Mouse (Mus musculus): ENCODE results near the gene Dlx5. TPM values are rescaled to one million over a fixed set of nuclear protein-coding genes. Genes with fewer than 3 reads are reported as not detected.

Gene Dlx5
- polyA plus RNA-seq, 1 experiment: not detected

GRCm38 (mm10) chr6:6909586-6909985 is 27.7 kb upstream of the Dlx5 start:
- TF ChIP-seq CTCF (IDR thresholded peaks at IDR 0.05; ENCODE audit: borderline replicate concordance, insufficient read depth, low read depth, low read length) (no peak), POLR2A (IDR thresholded peaks at IDR 0.05; ENCODE audit: borderline replicate concordance, insufficient read depth, low read length) (no peak)
- Histone ChIP-seq H3K4me1 (ENCODE audit: control insufficient read depth, insufficient read depth, low read length) (no peaks in the 10 kb centered on the region), H3K27me3 (ENCODE audit: control insufficient read depth, insufficient read depth, low read length) (no peaks in the 10 kb centered on the region), H3K27ac (ENCODE audit: insufficient read depth, low read length) (no peak overlapping the region), H3K4me3 (replicated peaks; ENCODE audit: insufficient read depth, low read depth, low read length) (no peak overlapping the region)
- WGBS: 17% methylated on average over 8 of the region's 8 CpGs
- no peak for DNase-seq

- no peaks in the 10 kb centered on the region for H3K27me3 ChIP-seq (ENCODE audit: control insufficient read depth, insufficient read depth, low read length)
- 61% methylated on average over 6 of the region's 6 CpGs for WGBS
- H3K4me3 ChIP-seq (replicated peaks; ENCODE audit: insufficient read depth, low read depth, low read length): no peak overlapping the region
- TF ChIP-seq CTCF (IDR thresholded peaks at IDR 0.05; ENCODE audit: borderline replicate concordance, insufficient read depth, low read depth, low read length): no peak
- TF ChIP-seq POLR2A (IDR thresholded peaks at IDR 0.05; ENCODE audit: borderline replicate concordance, insufficient read depth, low read length): no peak
- H3K27ac ChIP-seq (ENCODE audit: insufficient read depth, low read length): no peak overlapping the region
- no peak for DNase-seq
- no peaks in the 10 kb centered on the region for H3K4me1 ChIP-seq (ENCODE audit: control insufficient read depth, insufficient read depth, low read length)
Measured at GRCm38 (mm10) chr6:6890047-6890446, 8.2 kb upstream of the Dlx5 start.

GRCm38 (mm10) chr6:6886225-6886624 is 4.3 kb upstream of the Dlx5 start:
- Histone ChIP-seq H3K4me3 (replicated peaks; ENCODE audit: insufficient read depth, low read depth, low read length) (no peak overlapping the region), H3K27me3 (ENCODE audit: control insufficient read depth, insufficient read depth, low read length) (peaks cover 1% of the 10 kb centered on the region; the same call in 1 of the 2 replicates), H3K4me1 (ENCODE audit: control insufficient read depth, insufficient read depth, low read length) (no peaks in the 10 kb centered on the region), H3K27ac (ENCODE audit: insufficient read depth, low read length) (no peak overlapping the region)
- TF ChIP-seq CTCF (IDR thresholded peaks at IDR 0.05; ENCODE audit: borderline replicate concordance, insufficient read depth, low read depth, low read length) (no peak), POLR2A (IDR thresholded peaks at IDR 0.05; ENCODE audit: borderline replicate concordance, insufficient read depth, low read length) (no peak)
- 86% methylated on average over 3 of the region's 3 CpGs for WGBS
- DNase-seq: no peak

GRCm38 (mm10) chr6:6884897-6885296 is 3.0 kb upstream of the Dlx5 start:
- TF ChIP-seq CTCF (IDR thresholded peaks at IDR 0.05; ENCODE audit: borderline replicate concordance, insufficient read depth, low read depth, low read length): peak; percentile 69
- TF ChIP-seq POLR2A (IDR thresholded peaks at IDR 0.05; ENCODE audit: borderline replicate concordance, insufficient read depth, low read length): no peak
- H3K27me3 ChIP-seq (ENCODE audit: control insufficient read depth, insufficient read depth, low read length): peaks cover 4% of the 10 kb centered on the region; the same call in 1 of the 2 replicates
- H3K4me3 ChIP-seq (replicated peaks; ENCODE audit: insufficient read depth, low read depth, low read length): no peak overlapping the region
- peak in 1 of 2 experiments; percentile 29 for DNase-seq
- WGBS: 10% methylated on average over 12 of the region's 12 CpGs
- H3K27ac ChIP-seq (ENCODE audit: insufficient read depth, low read length): no peak overlapping the region
- no peaks in the 10 kb centered on the region for H3K4me1 ChIP-seq (ENCODE audit: control insufficient read depth, insufficient read depth, low read length)

- 23% methylated on average over 10 of the region's 11 CpGs for WGBS
- H3K27me3 ChIP-seq (ENCODE audit: control insufficient read depth, insufficient read depth, low read length): peaks cover 9% of the 10 kb centered on the region; the same call in 1 of the 2 replicates
- no peak for TF ChIP-seq POLR2A (IDR thresholded peaks at IDR 0.05; ENCODE audit: borderline replicate concordance, insufficient read depth, low read length)
- TF ChIP-seq CTCF (IDR thresholded peaks at IDR 0.05; ENCODE audit: borderline replicate concordance, insufficient read depth, low read depth, low read length): no peak
Measured at GRCm38 (mm10) chr6:6882266-6882797, 447 bp upstream of the Dlx5 start.

GRCm38 (mm10) chr6:6881115-6881637 is 709 bp downstream of the Dlx5 start:
- WGBS: 2% methylated on average over 30 of the region's 30 CpGs
- no peak for DNase-seq
- peaks cover 9% of the 10 kb centered on the region; the same call in 1 of the 2 replicates for H3K27me3 ChIP-seq (ENCODE audit: control insufficient read depth, insufficient read depth, low read length)
- no peak overlapping the region for H3K27ac ChIP-seq (ENCODE audit: insufficient read depth, low read length)
- TF ChIP-seq POLR2A (IDR thresholded peaks at IDR 0.05; ENCODE audit: borderline replicate concordance, insufficient read depth, low read length): no peak
- no peak for TF ChIP-seq CTCF (IDR thresholded peaks at IDR 0.05; ENCODE audit: borderline replicate concordance, insufficient read depth, low read depth, low read length)
- H3K4me1 ChIP-seq (ENCODE audit: control insufficient read depth, insufficient read depth, low read length): no peaks in the 10 kb centered on the region
- no peak overlapping the region for H3K4me3 ChIP-seq (replicated peaks; ENCODE audit: insufficient read depth, low read depth, low read length)

More at GRCm38 (mm10) chr6:6882266-6882797, 447 bp upstream of the Dlx5 start:
- Histone ChIP-seq H3K4me1 (ENCODE audit: control insufficient read depth, insufficient read depth, low read length) (no peaks in the 10 kb centered on the region), H3K27ac (ENCODE audit: insufficient read depth, low read length) (no peak overlapping the region), H3K4me3 (replicated peaks; ENCODE audit: insufficient read depth, low read depth, low read length) (no peak overlapping the region)
- no peak for DNase-seq

- TF ChIP-seq CTCF (IDR thresholded peaks at IDR 0.05; ENCODE audit: borderline replicate concordance, insufficient read depth, low read depth, low read length) (no peak), POLR2A (IDR thresholded peaks at IDR 0.05; ENCODE audit: borderline replicate concordance, insufficient read depth, low read length) (no peak)
- H3K4me1 ChIP-seq (ENCODE audit: control insufficient read depth, insufficient read depth, low read length): no peaks in the 10 kb centered on the region
- no peak overlapping the region for H3K4me3 ChIP-seq (replicated peaks; ENCODE audit: insufficient read depth, low read depth, low read length)
- no peak overlapping the region for H3K27ac ChIP-seq (ENCODE audit: insufficient read depth, low read length)
- H3K27me3 ChIP-seq (ENCODE audit: control insufficient read depth, insufficient read depth, low read length): peaks cover 9% of the 10 kb centered on the region; the same call in 1 of the 2 replicates
- 3% methylated on average over 24 of the region's 24 CpGs for WGBS
- no peak for DNase-seq
Measured at GRCm38 (mm10) chr6:6880361-6881114, 1.3 kb downstream of the Dlx5 start.

Data from cerebellum, adult 2 months (tissue).